Mouse (Mus musculus) embryonic fibroblast, embryonic 13.5 days (primary cell): ENCODE measurements around the gene Abca13. TPM values are rescaled to one million over a fixed set of nuclear protein-coding genes. Genes with fewer than 3 reads are reported as not detected.

ENCODE experiments used
- H3K27ac ChIP-seq: 2 replicates; pipeline ENCODE4 v1.5.1; 2012; ENCODE audit warnings: low read length, control low read depth, inconsistent platforms; ENCODE audit not compliant: insufficient read depth
- H3K4me1 ChIP-seq: 2 replicates; pipeline ENCODE4 v1.6.1; 2011; ENCODE audit warnings: low read length; ENCODE audit not compliant: control insufficient read depth, insufficient read depth
- H3K4me3 ChIP-seq: 2 replicates; pipeline ENCODE4 v1.5.1; 2011; ENCODE audit warnings: mild to moderate bottlenecking, control low read depth, low read length; ENCODE audit not compliant: insufficient read depth
- CTCF ChIP-seq: IDR thresholded peaks from 2 replicates; pipeline ENCODE4 v1.5.1; 2011; ENCODE audit warnings: mild to moderate bottlenecking, control low read depth, low read length, moderate library complexity, borderline replicate concordance; ENCODE audit not compliant: insufficient read depth
- POLR2A ChIP-seq: IDR thresholded peaks from 2 replicates; pipeline ENCODE4 v1.6.1; 2011; ENCODE audit warnings: low read depth, mild to moderate bottlenecking, control low read depth, low read length, moderate library complexity
- polyA plus RNA-seq: library from polyadenylated mRNA; stranded (reverse); fragments of >200 nt; gene quantifications from 2 replicates; pipeline ENCODE4 v1.2.4, GENCODE M21; 2011; ENCODE audit warnings: low read depth; ENCODE audit not compliant: missing spikeins, insufficient read length

Gene Abca13
- polyA plus RNA-seq, 1 experiment: not detected

DNA sequence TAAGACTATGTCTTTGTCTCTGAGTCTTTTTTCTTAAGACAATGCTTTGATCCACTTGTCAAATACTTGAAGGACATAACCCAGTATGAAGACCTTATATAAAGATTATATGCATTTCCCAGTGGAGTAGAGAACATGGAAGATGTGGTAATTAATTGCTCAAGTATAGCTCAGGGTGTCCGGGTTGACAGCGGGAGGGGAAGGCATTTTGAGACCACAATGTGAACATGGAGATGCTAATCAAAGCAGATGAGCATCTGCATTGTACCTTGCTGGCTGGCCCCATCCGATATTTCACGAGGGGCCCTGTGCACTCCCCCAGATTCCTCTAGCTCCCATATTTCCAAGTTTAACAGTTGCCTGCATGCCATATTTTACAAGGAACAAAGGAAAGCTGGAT lies 383.2 kb downstream of the Abca13 start:
- H3K4me1 ChIP-seq: no peaks in the 10 kb centered on the region
- H3K27ac ChIP-seq: no peak overlapping the region
- no peak overlapping the region for H3K4me3 ChIP-seq
- TF ChIP-seq POLR2A (no peak), CTCF (no peak)

DNA sequence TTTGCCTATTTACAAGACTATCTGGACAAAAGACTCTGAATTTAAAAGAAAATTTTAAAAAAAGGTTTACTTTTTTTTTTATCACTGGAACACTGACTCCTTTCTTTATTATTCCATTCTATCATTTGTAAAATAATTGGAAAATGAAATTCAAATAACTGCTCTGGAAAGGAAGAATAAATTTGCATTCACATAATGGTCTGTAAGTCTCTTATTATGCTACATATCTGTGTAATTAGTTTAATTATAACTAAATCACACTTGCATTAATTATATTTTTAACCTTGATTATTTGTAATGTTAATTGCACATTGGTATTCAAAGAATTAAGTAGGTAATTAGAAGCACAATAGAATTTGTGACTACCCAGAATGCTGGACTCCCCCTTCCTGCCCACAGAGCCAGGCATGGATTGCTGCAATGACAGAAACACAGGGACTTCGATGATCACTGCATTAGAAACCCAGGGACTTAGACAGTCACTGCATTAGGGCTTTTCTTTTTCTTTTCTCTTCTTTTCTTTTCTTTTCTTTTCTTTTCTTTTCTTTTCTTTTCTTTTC lies 400.1 kb downstream of the Abca13 start:
- no peak for TF ChIP-seq POLR2A
- TF ChIP-seq CTCF: no peak

DNA sequence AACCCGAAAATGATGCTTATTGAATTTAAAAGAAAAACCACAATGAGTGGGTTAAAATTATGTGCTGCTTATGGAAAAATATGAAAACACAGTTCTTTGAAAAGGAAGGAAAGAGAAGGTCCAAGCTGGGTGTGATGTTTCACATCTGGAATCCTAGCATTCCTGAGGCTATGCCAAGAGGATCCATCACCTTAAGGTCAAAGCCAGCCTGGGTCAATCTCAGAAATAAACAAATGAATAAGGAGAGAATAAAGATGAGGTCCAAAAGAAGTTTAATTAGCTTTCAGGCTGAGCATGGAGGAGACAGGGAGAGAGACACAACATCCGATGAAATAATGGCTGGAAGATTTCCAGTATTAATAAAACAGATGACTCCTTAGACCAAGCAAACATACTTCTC lies 405.6 kb downstream of the Abca13 start:
- TF ChIP-seq POLR2A (no peak), CTCF (no peak)
- H3K4me1 ChIP-seq: no peaks in the 10 kb centered on the region
- H3K27ac ChIP-seq: no peak overlapping the region
- H3K4me3 ChIP-seq: no peak overlapping the region

More for the DNA sequence above, 400.1 kb downstream of the Abca13 start:
- H3K4me1 ChIP-seq: no peaks in the 10 kb centered on the region
- no peak overlapping the region for H3K27ac ChIP-seq
- H3K4me3 ChIP-seq: no peak overlapping the region

DNA sequence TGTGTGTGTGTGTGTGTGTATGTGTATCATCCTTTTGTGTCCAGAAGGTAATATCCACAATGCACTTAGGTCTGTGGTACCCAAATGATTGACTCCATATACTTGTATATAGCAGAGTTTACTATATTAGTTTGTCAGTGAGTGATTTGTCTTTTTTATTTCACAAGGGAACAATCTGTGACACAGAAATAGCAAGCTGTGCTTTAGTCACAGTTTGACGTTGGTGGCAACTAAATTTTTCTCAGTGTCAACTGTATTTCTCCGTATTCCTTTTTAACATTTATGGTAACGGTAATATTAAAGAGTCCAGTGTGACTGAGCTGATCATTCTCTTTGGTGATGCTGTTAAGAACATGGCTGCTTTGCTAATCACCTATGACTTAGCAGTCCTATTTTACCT lies 409.4 kb downstream of the Abca13 start:
- no peaks in the 10 kb centered on the region for H3K4me1 ChIP-seq
- TF ChIP-seq POLR2A (no peak), CTCF (no peak)
- no peak overlapping the region for H3K27ac ChIP-seq
- no peak overlapping the region for H3K4me3 ChIP-seq

DNA sequence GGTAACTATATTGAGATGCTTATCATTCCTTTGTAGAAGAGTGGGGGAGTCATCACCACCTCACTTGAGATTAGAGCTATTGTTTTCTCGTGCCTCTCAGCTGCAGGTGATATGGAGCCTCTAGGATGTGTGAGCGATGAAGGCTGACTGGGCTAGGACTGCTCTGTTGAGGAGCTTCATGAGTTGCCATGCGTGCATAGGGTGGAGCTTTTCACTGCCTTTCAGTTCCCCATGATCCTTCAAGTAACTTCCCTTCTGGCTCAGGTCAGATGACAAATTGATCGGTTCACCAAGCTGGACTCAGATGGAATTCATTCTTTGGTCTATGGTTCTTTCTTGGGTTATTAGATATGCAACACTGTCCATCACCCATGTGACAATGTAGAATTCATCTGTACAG lies 410.4 kb downstream of the Abca13 start:
- H3K27ac ChIP-seq: no peak overlapping the region
- no peak overlapping the region for H3K4me3 ChIP-seq
- no peak for TF ChIP-seq CTCF
- no peak for TF ChIP-seq POLR2A
- no peaks in the 10 kb centered on the region for H3K4me1 ChIP-seq

DNA sequence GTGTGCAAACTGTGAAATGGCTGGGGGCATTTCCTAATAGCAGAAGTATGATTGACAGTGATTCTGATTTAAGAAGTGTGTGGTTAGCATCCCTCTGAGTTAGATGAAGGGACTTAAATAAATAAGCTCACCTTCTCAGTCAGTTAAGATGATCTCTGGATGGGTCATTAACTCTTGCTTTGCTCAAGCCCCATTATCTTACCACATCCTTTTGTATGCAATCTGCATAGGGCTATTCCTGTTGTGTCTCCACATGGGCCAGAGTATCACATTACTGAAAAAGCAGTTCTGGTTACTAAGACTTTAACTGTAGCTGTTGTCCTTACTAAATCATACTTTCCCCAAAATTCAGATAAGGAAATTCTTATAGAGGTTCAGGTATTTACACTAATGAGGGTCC lies 416.5 kb downstream of the Abca13 start:
- no peaks in the 10 kb centered on the region for H3K4me1 ChIP-seq
- no peak overlapping the region for H3K4me3 ChIP-seq
- no peak for TF ChIP-seq CTCF
- no peak for TF ChIP-seq POLR2A
- no peak overlapping the region for H3K27ac ChIP-seq

DNA sequence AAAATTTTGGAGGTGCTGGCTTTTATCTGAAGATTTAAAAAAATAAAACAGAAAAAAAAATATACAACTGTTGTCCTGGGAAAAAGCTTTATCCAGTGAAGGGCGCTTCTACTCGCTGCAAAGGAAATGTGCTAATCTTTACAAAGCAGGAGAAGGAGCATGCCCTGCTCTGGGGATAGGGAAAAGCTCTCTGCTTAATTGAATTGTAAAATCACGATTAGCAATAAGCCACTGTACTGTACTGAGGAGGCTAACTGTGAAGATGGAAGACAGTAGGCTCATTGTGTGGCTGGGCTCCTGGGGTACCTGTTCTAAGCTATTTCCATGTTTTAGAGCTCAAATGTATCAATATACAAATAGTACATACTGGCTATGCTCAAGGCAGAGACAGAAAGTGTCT lies 417.3 kb downstream of the Abca13 start:
- no peak overlapping the region for H3K4me3 ChIP-seq
- no peaks in the 10 kb centered on the region for H3K4me1 ChIP-seq
- TF ChIP-seq POLR2A (no peak), CTCF (no peak)
- no peak overlapping the region for H3K27ac ChIP-seq

DNA sequence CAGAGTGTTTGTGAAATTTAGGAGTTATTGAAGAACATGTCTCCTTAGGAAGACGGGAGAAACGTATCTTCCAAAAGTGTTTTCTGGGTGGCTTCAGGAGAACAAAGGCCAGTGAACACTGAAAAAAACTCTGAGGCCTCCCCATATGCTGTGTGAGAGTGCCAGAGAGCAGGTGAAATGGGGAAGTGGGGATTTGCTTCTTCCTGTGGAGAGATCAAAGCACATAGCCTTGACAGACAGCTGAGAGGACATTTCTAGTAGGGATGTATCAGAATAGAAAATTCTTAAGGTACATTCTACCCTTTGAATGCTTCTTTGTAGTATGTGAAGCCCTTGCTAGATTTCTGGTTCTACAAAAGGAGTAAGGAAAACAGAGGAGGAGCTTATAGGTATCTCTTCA lies 424.4 kb downstream of the Abca13 start:
- TF ChIP-seq POLR2A: no peak
- no peak for TF ChIP-seq CTCF
- no peaks in the 10 kb centered on the region for H3K4me1 ChIP-seq
- no peak overlapping the region for H3K4me3 ChIP-seq
- no peak overlapping the region for H3K27ac ChIP-seq

DNA sequence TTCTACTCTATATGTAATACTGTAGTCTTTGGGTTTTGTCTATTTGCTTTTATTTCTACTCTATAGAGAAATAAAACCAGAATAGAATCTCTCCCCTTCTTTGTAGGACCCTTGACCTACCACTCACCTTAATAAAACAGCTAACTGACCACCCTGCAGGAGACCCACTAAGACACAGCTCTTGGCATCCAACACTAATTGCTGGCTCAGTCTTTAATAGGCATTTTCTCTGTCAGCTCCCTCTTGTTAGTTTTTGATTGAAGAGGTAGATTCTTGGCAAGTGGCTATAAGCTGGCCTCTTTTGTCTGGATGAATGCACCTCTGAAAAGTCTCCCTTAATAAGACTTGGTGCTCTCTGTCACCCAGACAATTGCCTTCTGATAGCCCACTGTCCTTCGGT lies 424.9 kb downstream of the Abca13 start:
- TF ChIP-seq CTCF (no peak), POLR2A (no peak)

DNA sequence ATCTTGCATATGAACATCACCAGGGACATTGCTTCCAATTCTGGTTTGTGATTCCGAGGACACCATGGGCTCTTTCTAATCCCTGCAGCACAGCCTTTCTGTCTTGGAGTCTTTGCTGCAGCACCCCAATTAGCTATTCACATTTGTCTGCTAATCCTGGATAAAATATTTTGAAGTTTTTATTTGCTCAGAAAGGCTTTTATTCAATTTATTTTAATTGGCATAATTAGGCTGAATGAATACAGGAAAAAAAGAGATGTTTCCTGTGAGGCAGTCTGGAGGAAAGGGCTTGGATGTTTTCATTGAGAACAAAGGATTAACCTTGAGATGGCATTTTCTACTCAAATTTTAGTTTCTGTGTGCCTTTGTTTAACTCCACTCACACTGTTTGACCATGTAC lies 428.2 kb downstream of the Abca13 start:
- Histone ChIP-seq H3K27ac (no peak overlapping the region), H3K4me3 (no peak overlapping the region), H3K4me1 (no peaks in the 10 kb centered on the region)
- no peak for TF ChIP-seq POLR2A

More for the DNA sequence above, 424.9 kb downstream of the Abca13 start:
- Histone ChIP-seq H3K27ac (no peak overlapping the region), H3K4me3 (no peak overlapping the region), H3K4me1 (no peaks in the 10 kb centered on the region)

DNA sequence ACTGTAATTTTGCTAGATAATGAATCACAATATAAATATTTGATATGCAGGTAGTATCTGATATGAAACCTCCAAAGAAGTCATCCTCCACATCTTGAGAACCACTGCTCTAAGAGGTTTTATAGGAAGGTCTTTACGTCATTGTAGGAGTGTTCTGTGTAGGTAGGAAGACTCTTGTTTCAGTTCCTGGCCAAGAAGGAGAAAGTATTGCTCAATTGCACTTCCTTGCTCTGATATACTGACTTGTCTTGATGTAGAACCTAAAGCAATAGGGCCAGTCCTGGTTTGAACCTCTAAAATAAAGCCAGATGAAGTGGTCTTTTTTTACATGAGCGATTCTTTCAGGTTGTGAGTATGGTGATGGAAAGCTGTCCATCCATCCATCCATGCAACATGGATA lies 431.1 kb downstream of the Abca13 start:
- H3K4me3 ChIP-seq: no peak overlapping the region
- TF ChIP-seq POLR2A: no peak
- TF ChIP-seq CTCF: no peak
- no peaks in the 10 kb centered on the region for H3K4me1 ChIP-seq
- no peak overlapping the region for H3K27ac ChIP-seq
